Mouse (Mus musculus): ENCODE results near the gene Retreg2.

- TF ChIP-seq POLR2A (IDR thresholded peaks at IDR 0.05; ENCODE audit: insufficient read length, low read depth) (no peak), SRF (IDR thresholded peaks at IDR 0.05; ENCODE audit: control insufficient read depth, insufficient read length, low read depth) (no peak), TCF12 (IDR thresholded peaks at IDR 0.05; ENCODE audit: insufficient read depth, poor library complexity, severe bottlenecking) (no peak), CEBPB (IDR thresholded peaks at IDR 0.05; ENCODE audit: insufficient read depth, poor library complexity, severe bottlenecking) (no peak), POLR2AphosphoS2 (IDR thresholded peaks at IDR 0.05; ENCODE audit: insufficient read length, low read depth) (no peak), E2F4 (IDR thresholded peaks at IDR 0.05; ENCODE audit: insufficient read depth) (no peak), USF1 (IDR thresholded peaks at IDR 0.05; ENCODE audit: low read depth) (no peak), TCF3 (IDR thresholded peaks at IDR 0.05; ENCODE audit: insufficient read length, low read depth) (no peak), MAX (IDR thresholded peaks at IDR 0.05; ENCODE audit: low read depth) (no peak), MYOG (IDR thresholded peaks at IDR 0.05; ENCODE audit: control insufficient read depth in 1 of 3, insufficient read depth in 1 of 3, insufficient read length in 2 of 3, low read depth in 2 of 3) (no peak), REST (IDR thresholded peaks at IDR 0.05; ENCODE audit: insufficient read depth, insufficient read length) (no peak), MYOD1 (IDR thresholded peaks at IDR 0.05; ENCODE audit: control insufficient read depth in 1 of 3, insufficient read length in 2 of 3, low read depth in 2 of 3) (no peak)
Observed at GRCm38 (mm10) chr1:75180741-75181140, 38.2 kb downstream of the Retreg2 start.
